25 mouse cellular contexts compared by ENCODE assay signal in the genomic region with DNA sequence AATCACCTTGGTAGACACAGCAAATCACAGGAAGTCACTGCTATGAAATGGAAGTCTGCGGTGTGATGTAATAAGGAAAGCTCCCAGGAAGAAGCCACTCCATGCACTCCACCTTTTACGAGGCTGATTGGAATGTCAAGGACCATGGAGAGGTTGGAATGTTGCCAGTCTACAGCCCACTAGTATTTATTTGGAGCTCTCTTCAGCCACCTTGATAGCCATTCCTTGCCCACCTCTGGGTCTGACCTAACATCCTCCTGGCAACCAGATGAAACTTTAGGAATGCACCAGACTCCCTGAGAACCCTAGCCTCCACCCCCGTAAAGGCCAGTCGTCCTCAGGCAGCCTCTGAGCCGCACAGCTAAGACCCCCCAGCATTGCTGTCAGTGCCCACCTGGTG.
"Had no signal": no experiment of that assay in that cellular context is flagged by ENCODE, and none has a peak within 500 bp of the region (broad histone marks: within the 10 kb centered on the region; RNA-seq: fewer than 3 reads in every experiment).

No protein-coding gene starts in this region.

- H3K27me3 ChIP-seq: limb, embryonic 13.5 days; midbrain, embryonic 12.5 days; midbrain, embryonic 15.5 days; neural tube, embryonic 12.5 days; neural tube, embryonic 15.5 days had no signal

- H3K9ac ChIP-seq: limb, embryonic 13.5 days; liver, embryonic 12.5 days; liver, embryonic 15.5 days; midbrain, embryonic 12.5 days; midbrain, embryonic 15.5 days; neural tube, embryonic 12.5 days; neural tube, embryonic 15.5 days had no signal

- DNase-seq: kidney, adult 18-20 months; kidney, postnatal 25 days; layer of hippocampus, adult 9-11 months; liver; right cerebral cortex, adult 18-20 months; right cerebral cortex, postnatal 14 days; right cerebral cortex, postnatal 4 days; thymus, adult 2 months; thymus, postnatal 14 days; thymus, postnatal 4 days had no signal

- H3K27ac ChIP-seq: kidney, postnatal 0 days; layer of hippocampus, adult 2 months; limb, embryonic 10.5 days; limb, embryonic 13.5 days; liver, embryonic 12.5 days; liver, embryonic 15.5 days; macrophage; midbrain, embryonic 12.5 days; midbrain, embryonic 15.5 days; neural tube, embryonic 12.5 days; neural tube, embryonic 15.5 days; stomach, postnatal 0 days had no signal

- H3K4me2 ChIP-seq: limb, embryonic 13.5 days; liver, embryonic 12.5 days; liver, embryonic 15.5 days; midbrain, embryonic 12.5 days; midbrain, embryonic 15.5 days; neural tube, embryonic 12.5 days; neural tube, embryonic 15.5 days had no signal

- H3K4me1 ChIP-seq: liver, embryonic 12.5 days; liver, embryonic 15.5 days had no signal

- H3K4me3 ChIP-seq: layer of hippocampus, adult 2 months; limb, embryonic 10.5 days; limb, embryonic 13.5 days; liver, embryonic 12.5 days; liver, embryonic 15.5 days; megakaryocyte, embryonic 14.5 days; midbrain, embryonic 12.5 days; midbrain, embryonic 15.5 days; neural tube, embryonic 12.5 days; neural tube, embryonic 15.5 days had no signal

- H3K9me3 ChIP-seq: limb, embryonic 10.5 days; limb, embryonic 13.5 days; liver, embryonic 12.5 days; liver, embryonic 15.5 days; megakaryocyte, embryonic 14.5 days; midbrain, embryonic 12.5 days; midbrain, embryonic 15.5 days; neural tube, embryonic 12.5 days; neural tube, embryonic 15.5 days had no signal

- ATAC-seq: inflammation-experienced regulatory T-cells, adult 6 months; intestine, embryonic 16.5 days; liver, embryonic 12.5 days; midbrain, embryonic 15.5 days had no signal

- H3K36me3 ChIP-seq: limb, embryonic 10.5 days; limb, embryonic 13.5 days; liver, embryonic 12.5 days; liver, embryonic 15.5 days; midbrain, embryonic 12.5 days; midbrain, embryonic 15.5 days; neural tube, embryonic 12.5 days; neural tube, embryonic 15.5 days had no signal
